In the genomic region with DNA sequence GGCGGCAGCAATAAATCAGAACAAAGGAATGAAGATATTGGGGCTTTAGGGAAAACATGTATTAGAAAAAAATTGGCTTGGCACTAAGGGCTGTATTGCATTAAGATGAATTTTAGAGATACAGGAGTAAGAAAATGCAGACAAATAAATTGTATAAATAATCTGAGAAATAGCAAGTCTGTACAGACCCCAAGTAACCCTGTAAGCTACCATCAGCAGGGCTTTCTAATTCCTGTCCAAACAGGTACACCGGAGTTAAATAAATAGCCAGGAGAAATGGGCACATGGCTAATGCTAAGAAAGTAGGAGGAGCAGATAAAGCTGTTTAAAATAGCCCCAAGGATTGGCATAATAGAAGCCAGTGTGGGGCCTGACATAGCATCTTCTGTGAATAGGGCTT, we compare ENCODE assay signal across 25 mouse cellular contexts.
"Had no signal": no experiment of that assay in that cellular context is flagged by ENCODE, and none has a peak within 500 bp of the region (broad histone marks: within the 10 kb centered on the region; RNA-seq: fewer than 3 reads in every experiment).

No protein-coding gene starts in this region.

- H3K27ac ChIP-seq: gastrocnemius, adult 2 months; heart, adult 2 months; heart, embryonic 13.5 days; heart, embryonic 15.5 days; hindbrain, embryonic 13.5 days; hindbrain, embryonic 15.5 days; hindbrain, postnatal 0 days; layer of hippocampus, adult 2 months; limb, embryonic 13.5 days; limb, embryonic 15.5 days had no signal

- H3K4me2 ChIP-seq: heart, embryonic 11.5 days; heart, embryonic 13.5 days; heart, embryonic 15.5 days; hindbrain, embryonic 13.5 days; hindbrain, embryonic 15.5 days; limb, embryonic 13.5 days; limb, embryonic 15.5 days had no signal

- H3K27me3 ChIP-seq: heart, embryonic 13.5 days; heart, embryonic 15.5 days; hindbrain, embryonic 13.5 days; hindbrain, embryonic 15.5 days; limb, embryonic 13.5 days; limb, embryonic 15.5 days had no signal

- ATAC-seq: hindbrain, postnatal 0 days; intestine, embryonic 16.5 days had no signal

- H3K36me3 ChIP-seq: heart, embryonic 13.5 days; heart, embryonic 15.5 days; hindbrain, embryonic 13.5 days; hindbrain, embryonic 15.5 days; limb, embryonic 13.5 days; limb, embryonic 15.5 days had no signal

- H3K9ac ChIP-seq: heart, embryonic 13.5 days; heart, embryonic 15.5 days; hindbrain, embryonic 13.5 days; hindbrain, embryonic 15.5 days; limb, embryonic 13.5 days; limb, embryonic 15.5 days had no signal

- DNase-seq: gastrocnemius, adult 2 months; gastrocnemius, postnatal 10 days; gastrocnemius, postnatal 25 days; heart, adult 11 months; heart, adult 2 months; heart, postnatal 14 days; heart, postnatal 36 days; kidney, adult 18-20 months; kidney, adult 8-10 months; kidney, postnatal 10 days; kidney, postnatal 25 days; kidney, postnatal 4 days; layer of hippocampus, adult 9-11 months; layer of hippocampus, postnatal 36 days; left cerebral cortex, postnatal 4 days had no signal

- H3K4me1 ChIP-seq: heart, embryonic 15.5 days; hindbrain, embryonic 13.5 days; hindbrain, embryonic 15.5 days; limb, embryonic 13.5 days had no signal

- H3K9me3 ChIP-seq: heart, embryonic 13.5 days; heart, embryonic 15.5 days; hindbrain, embryonic 13.5 days; hindbrain, embryonic 15.5 days; limb, embryonic 13.5 days; limb, embryonic 15.5 days had no signal

- H3K4me3 ChIP-seq: gastrocnemius, adult 2 months; heart, adult 2 months; heart, embryonic 13.5 days; heart, embryonic 15.5 days; hindbrain, embryonic 13.5 days; hindbrain, embryonic 15.5 days; layer of hippocampus, adult 2 months; limb, embryonic 13.5 days; limb, embryonic 15.5 days had no signal
